Mouse (Mus musculus) lung, adult 2 months (tissue): ENCODE measurements around the gene Fam213b. TPM values are rescaled to one million over a fixed set of nuclear protein-coding genes. Genes with fewer than 3 reads are reported as not detected.

Source experiments
- DNase-seq: peaks from one replicate; pipeline ENCODE4 v3.0.0; 2022
- H3K4me1 ChIP-seq: fragments of 200-500 bp; 2 replicates; pipeline ENCODE4 v1.6.1; 2011; ENCODE audit warnings: low read length; ENCODE audit not compliant: control insufficient read depth, insufficient read depth
- H3K4me3 ChIP-seq: fragments of 200-500 bp; replicated peaks from 2 replicates; pipeline ENCODE3; 2011; ENCODE audit warnings: low read depth, mild to moderate bottlenecking, control low read depth, low read length; ENCODE audit errors: extremely low read depth
- CTCF ChIP-seq: fragments of 200-500 bp; IDR thresholded peaks from 2 replicates; pipeline ENCODE4 v1.5.1; 2011; ENCODE audit warnings: mild to moderate bottlenecking, low read length, control low read depth; ENCODE audit not compliant: insufficient read depth
- POLR2A ChIP-seq: fragments of 200-500 bp; IDR thresholded peaks from 2 replicates; pipeline ENCODE4 v1.6.1; 2011; ENCODE audit warnings: low read depth, mild to moderate bottlenecking, control low read depth, low read length, borderline replicate concordance; ENCODE audit errors: extremely low read depth
- WGBS: fragments of 180-500 bp; shearing (Covaris S2); methylation state at CpG from one replicate; pipeline ENCODE4 v1.1.7; 2018; 5-methylcytosine and 5-hydroxymethylcytosine counted together
- polyA plus RNA-seq: library from polyadenylated mRNA; depleted of rRNA; stranded (reverse); fragments of >200 nt; gene quantifications from 2 replicates; pipeline ENCODE4 v1.2.3, GENCODE M21; 2012

Gene Fam213b
- polyA plus RNA-seq, 1 experiment = 14.8 TPM

GRCm38 (mm10) chr4:154866391-154866790 is 32.5 kb downstream of the Fam213b start:
- no peak for DNase-seq
- Histone ChIP-seq H3K4me3 (no peak overlapping the region), H3K4me1 (no peaks in the 10 kb centered on the region)
- WGBS = 85% methylated on average over 5 of the region's 5 CpGs
- TF ChIP-seq CTCF = no peak

- WGBS = 80% methylated on average over 18 of the region's 18 CpGs
- TF ChIP-seq POLR2A (no peak), CTCF (no peak)
Observed at GRCm38 (mm10) chr4:154864961-154865760, 33.8 kb downstream of the Fam213b start.

GRCm38 (mm10) chr4:154864271-154864771 is 34.6 kb downstream of the Fam213b start:
- DNase-seq = peak; percentile 90
- WGBS = 2% methylated on average over 18 of the region's 18 CpGs
- Histone ChIP-seq H3K4me3 (peak overlapping the region; percentile 66), H3K4me1 (no peaks in the 10 kb centered on the region)
- TF ChIP-seq POLR2A = peak; percentile 46; the same call in 1 of the 2 replicates
- TF ChIP-seq CTCF = peak; percentile 53; the same call in 1 of the 2 replicates

More at GRCm38 (mm10) chr4:154864961-154865760, 33.8 kb downstream of the Fam213b start:
- no peak overlapping the region for H3K4me3 ChIP-seq
- H3K4me1 ChIP-seq = no peaks in the 10 kb centered on the region
- no peak for DNase-seq

DNA sequence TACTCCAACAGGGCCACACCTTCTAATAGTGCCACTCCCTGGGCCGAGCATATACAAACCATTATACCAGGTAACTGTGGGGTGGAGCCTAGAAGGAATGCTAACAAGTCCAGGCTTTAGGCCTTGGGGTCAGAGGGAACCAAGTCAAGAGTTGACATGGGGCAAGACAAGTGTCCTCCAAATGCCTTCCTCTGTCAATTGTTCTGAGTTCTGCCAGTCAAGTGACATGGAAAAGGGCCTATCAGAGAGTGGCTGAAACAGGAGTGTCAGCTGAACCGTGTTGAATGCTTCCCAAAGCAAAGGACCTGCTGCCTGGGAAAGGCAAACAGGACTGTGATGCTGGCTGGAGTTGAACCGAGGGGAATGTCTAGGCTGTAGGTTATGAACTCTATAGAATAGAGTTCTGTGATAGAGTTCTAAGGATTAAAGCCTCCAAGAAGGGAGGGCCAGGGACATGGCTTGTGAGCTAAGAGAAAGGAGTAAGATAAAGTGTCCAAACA is 35.4 kb downstream of the Fam213b start:
- H3K4me3 ChIP-seq = no peak overlapping the region
- TF ChIP-seq POLR2A (no peak), CTCF (no peak)
- no peak for DNase-seq
- H3K4me1 ChIP-seq = no peaks in the 10 kb centered on the region
- WGBS = 78% methylated on average over 3 of the region's 3 CpGs

DNA sequence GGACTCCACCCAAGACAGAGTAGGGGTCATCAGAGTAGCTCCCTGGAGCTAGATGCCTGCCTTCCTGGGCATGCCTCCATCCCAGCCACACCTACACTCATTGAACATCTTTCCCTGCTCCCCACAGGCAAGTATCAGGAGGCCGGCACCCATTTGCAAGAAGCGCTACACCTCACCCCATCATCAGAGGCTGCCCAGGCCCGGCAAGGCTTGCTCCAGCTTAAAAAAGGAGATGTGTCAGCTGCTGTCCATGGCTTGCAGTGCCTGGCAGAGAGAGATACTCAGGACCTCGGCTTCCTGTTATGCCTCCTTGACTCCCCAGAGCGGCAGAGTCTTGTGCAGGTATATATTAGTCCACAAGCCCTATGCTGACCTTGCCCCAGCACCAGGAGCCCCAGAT is 37.0 kb downstream of the Fam213b start:
- Histone ChIP-seq H3K4me1 (no peaks in the 10 kb centered on the region), H3K4me3 (no peak overlapping the region)
- TF ChIP-seq POLR2A = no peak
- no peak for TF ChIP-seq CTCF
- 72% methylated on average over 5 of the region's 5 CpGs for WGBS
- DNase-seq = no peak

- Histone ChIP-seq H3K4me1 (peaks cover 4% of the 10 kb centered on the region; the same call in 1 of the 2 replicates), H3K4me3 (no peak overlapping the region)
- WGBS = 74% methylated on average over 3 of the region's 3 CpGs
- DNase-seq = no peak
- no peak for TF ChIP-seq CTCF
- no peak for TF ChIP-seq POLR2A
Observed at GRCm38 (mm10) chr4:154858601-154859000, 40.3 kb downstream of the Fam213b start.

- TF ChIP-seq POLR2A (no peak), CTCF (no peak)
- WGBS = 79% methylated on average over 10 of the region's 10 CpGs
- Histone ChIP-seq H3K4me3 (no peak overlapping the region), H3K4me1 (peaks cover 4% of the 10 kb centered on the region; the same call in 1 of the 2 replicates)
- no peak for DNase-seq
Observed at GRCm38 (mm10) chr4:154857366-154858240, 41.3 kb downstream of the Fam213b start.

- no peak for DNase-seq
- Histone ChIP-seq H3K4me3 (no peak overlapping the region), H3K4me1 (peaks cover 4% of the 10 kb centered on the region; the same call in 1 of the 2 replicates)
- TF ChIP-seq CTCF (no peak), POLR2A (no peak)
- 85% methylated on average over 7 of the region's 7 CpGs for WGBS
Observed at GRCm38 (mm10) chr4:154856882-154857281, 42.1 kb downstream of the Fam213b start.

- peak overlapping the region; percentile 38 for H3K4me3 ChIP-seq
- WGBS = 20% methylated on average over 9 of the region's 9 CpGs
- DNase-seq = no peak
- TF ChIP-seq POLR2A (no peak), CTCF (no peak)
- H3K4me1 ChIP-seq = peaks cover 4% of the 10 kb centered on the region; the same call in 1 of the 2 replicates
Observed at GRCm38 (mm10) chr4:154856480-154856837, 42.5 kb downstream of the Fam213b start.
